Mouse (Mus musculus) MEL (cell line): ENCODE results near the gene Col4a2.

Experiments used
- CHD1 ChIP-seq: IDR thresholded peaks from 2 replicates; pipeline ENCODE4 v1.6.1; 2012; ENCODE audit warnings: low read depth, mild to moderate bottlenecking, inconsistent platforms, low read length, improper control_type of control experiment
- CTCF ChIP-seq, 3 experiments: IDR thresholded peaks in 2 of 3; conservative IDR thresholded peaks in 1 of 3; 2 replicates each; pipeline ENCODE4 v1.5.1; 2011 to 2012; ENCODE audit warnings: low read length in 3 of 3, low read depth in 2 of 3, mild to moderate bottlenecking in 2 of 3, improper control_type of control experiment in 1 of 3, inconsistent platforms in 1 of 3, mixed read lengths in 1 of 3, moderate library complexity in 1 of 3; ENCODE audit not compliant: control insufficient read depth in 1 of 3, insufficient read depth in 1 of 3, poor library complexity in 1 of 3, severe bottlenecking in 1 of 3
- GATA1 ChIP-seq: IDR thresholded peaks from 2 replicates; pipeline ENCODE4 v1.6.1; 2011; ENCODE audit warnings: low read depth, low read length, improper control_type of control experiment
- HCFC1 ChIP-seq: IDR thresholded peaks from 2 replicates; pipeline ENCODE4 v1.6.1; 2012; ENCODE audit warnings: low read depth, mild to moderate bottlenecking, inconsistent platforms, low read length, improper control_type of control experiment, moderate library complexity
- MAX ChIP-seq: IDR thresholded peaks from 2 replicates; pipeline ENCODE4 v1.6.1; 2011; ENCODE audit warnings: low read length, improper control_type of control experiment
- POLR2A ChIP-seq, 2 experiments: IDR thresholded peaks; 2 replicates each; pipeline ENCODE4 v1.6.1; 2011 to 2012; ENCODE audit warnings: low read length in 2 of 2, mild to moderate bottlenecking in 2 of 2, control low read depth in 1 of 2, improper control_type of control experiment in 1 of 2, low read depth in 1 of 2, moderate library complexity in 1 of 2; ENCODE audit not compliant: control insufficient read depth in 1 of 2, insufficient read depth in 1 of 2, poor library complexity in 1 of 2

- TF ChIP-seq CTCF (IDR thresholded peaks at IDR 0.05 in 2 of 3, conservative IDR thresholded peaks at IDR 0.05 in 1 of 3; ENCODE audit: control insufficient read depth in 1 of 3, insufficient read depth in 1 of 3, low read depth in 2 of 3, low read length in 3 of 3, poor library complexity in 1 of 3, severe bottlenecking in 1 of 3) (no peak), POLR2A (IDR thresholded peaks at IDR 0.05; ENCODE audit: control insufficient read depth in 1 of 2, insufficient read depth in 1 of 2, low read depth in 1 of 2, low read length in 2 of 2, poor library complexity in 1 of 2) (no peak), CHD1 (no peak), HCFC1 (no peak), MAX (no peak), GATA1 (no peak)
Measured at GRCm38 (mm10) chr8:11287139-11287538, 25.5 kb upstream of the Col4a2 start.
